Mouse (Mus musculus): ENCODE measurements around the gene Pdgfd. TPM values are rescaled to one million over a fixed set of nuclear protein-coding genes. Genes with fewer than 3 reads are reported as not detected.

Gene Pdgfd
- polyA plus RNA-seq, 1 experiment from 2014 or later = 2.3 TPM

- H3K4me2 ChIP-seq (ENCODE audit: low read depth, low read length, severe bottlenecking) = no peak overlapping the region
- no peak overlapping the region for H3K4me3 ChIP-seq (ENCODE audit: low read depth, low read length)
- H3K4me1 ChIP-seq (replicated peaks; ENCODE audit: control insufficient read depth, insufficient read depth, low read length) = no peaks in the 10 kb centered on the region
- H3K27me3 ChIP-seq (ENCODE audit: control insufficient read depth, insufficient read depth, low read length) = no peaks in the 10 kb centered on the region
- H3K27ac ChIP-seq (ENCODE audit: low read depth, low read length) = no peak overlapping the region
- H3K9ac ChIP-seq (ENCODE audit: low read length) = no peak overlapping the region
- ATAC-seq (replicated peaks; ENCODE audit: low FRiP score) (no peak), DNase-seq (ENCODE audit: low spot score) (no peak)
- H3K36me3 ChIP-seq (ENCODE audit: control insufficient read depth, insufficient read depth, low read length) = no peaks in the 10 kb centered on the region
- WGBS = 68% methylated on average over 1 of the region's 1 CpGs
- no peaks in the 10 kb centered on the region for H3K9me3 ChIP-seq (ENCODE audit: control insufficient read depth, low read length)
These were observed 185.0 kb downstream of the Pdgfd start for GRCm38 (mm10) chr9:6353257-6353960.

GRCm38 (mm10) chr9:6360795-6361194, 192.4 kb downstream of the Pdgfd start:
- Histone ChIP-seq H3K27ac (ENCODE audit: low read depth, low read length) (no peak overlapping the region), H3K9ac (ENCODE audit: low read length) (no peak overlapping the region), H3K9me3 (ENCODE audit: control insufficient read depth, low read length) (no peaks in the 10 kb centered on the region), H3K36me3 (ENCODE audit: control insufficient read depth, insufficient read depth, low read length) (no peaks in the 10 kb centered on the region), H3K4me2 (ENCODE audit: low read depth, low read length, severe bottlenecking) (no peak overlapping the region), H3K4me1 (replicated peaks; ENCODE audit: control insufficient read depth, insufficient read depth, low read length) (no peaks in the 10 kb centered on the region), H3K27me3 (ENCODE audit: control insufficient read depth, insufficient read depth, low read length) (no peaks in the 10 kb centered on the region), H3K4me3 (ENCODE audit: low read depth, low read length) (no peak overlapping the region)
- DNase-seq (ENCODE audit: low spot score) = no peak
- no peak for ATAC-seq (replicated peaks; ENCODE audit: low FRiP score)
- 84% methylated on average over 2 of the region's 2 CpGs for WGBS

GRCm38 (mm10) chr9:6366550-6366949, 198.2 kb downstream of the Pdgfd start:
- Histone ChIP-seq H3K9me3 (ENCODE audit: control insufficient read depth, low read length) (no peaks in the 10 kb centered on the region), H3K27me3 (ENCODE audit: control insufficient read depth, insufficient read depth, low read length) (no peaks in the 10 kb centered on the region), H3K4me2 (ENCODE audit: low read depth, low read length, severe bottlenecking) (no peak overlapping the region), H3K4me1 (replicated peaks; ENCODE audit: control insufficient read depth, insufficient read depth, low read length) (no peaks in the 10 kb centered on the region), H3K27ac (ENCODE audit: low read depth, low read length) (no peak overlapping the region), H3K9ac (ENCODE audit: low read length) (no peak overlapping the region), H3K4me3 (ENCODE audit: low read depth, low read length) (no peak overlapping the region), H3K36me3 (ENCODE audit: control insufficient read depth, insufficient read depth, low read length) (no peaks in the 10 kb centered on the region)
- DNase-seq (ENCODE audit: low spot score) = no peak
- WGBS = 84% methylated on average over 1 of the region's 1 CpGs
- no peak for ATAC-seq (replicated peaks; ENCODE audit: low FRiP score)

GRCm38 (mm10) chr9:6401764-6402163, 233.4 kb downstream of the Pdgfd start:
- H3K36me3 ChIP-seq (ENCODE audit: control insufficient read depth, insufficient read depth, low read length) = no peaks in the 10 kb centered on the region
- no peak for ATAC-seq (replicated peaks; ENCODE audit: low FRiP score)
- DNase-seq (ENCODE audit: low spot score) = no peak
- no peaks in the 10 kb centered on the region for H3K27me3 ChIP-seq (ENCODE audit: control insufficient read depth, insufficient read depth, low read length)
- no peak overlapping the region for H3K4me3 ChIP-seq (ENCODE audit: low read depth, low read length)
- 68% methylated on average over 1 of the region's 1 CpGs for WGBS
- H3K4me1 ChIP-seq (replicated peaks; ENCODE audit: control insufficient read depth, insufficient read depth, low read length) = no peaks in the 10 kb centered on the region
- no peaks in the 10 kb centered on the region for H3K9me3 ChIP-seq (ENCODE audit: control insufficient read depth, low read length)
- H3K27ac ChIP-seq (ENCODE audit: low read depth, low read length) = no peak overlapping the region
- no peak overlapping the region for H3K4me2 ChIP-seq (ENCODE audit: low read depth, low read length, severe bottlenecking)
- no peak overlapping the region for H3K9ac ChIP-seq (ENCODE audit: low read length)

GRCm38 (mm10) chr9:6406535-6406934, 238.2 kb downstream of the Pdgfd start:
- H3K4me2 ChIP-seq (ENCODE audit: low read depth, low read length, severe bottlenecking) = no peak overlapping the region
- H3K36me3 ChIP-seq (ENCODE audit: control insufficient read depth, insufficient read depth, low read length) = no peaks in the 10 kb centered on the region
- WGBS = 79% methylated on average over 3 of the region's 3 CpGs
- DNase-seq (ENCODE audit: low spot score) (no peak), ATAC-seq (replicated peaks; ENCODE audit: low FRiP score) (no peak)
- no peak overlapping the region for H3K4me3 ChIP-seq (ENCODE audit: low read depth, low read length)
- H3K27me3 ChIP-seq (ENCODE audit: control insufficient read depth, insufficient read depth, low read length) = no peaks in the 10 kb centered on the region
- H3K9me3 ChIP-seq (ENCODE audit: control insufficient read depth, low read length) = no peaks in the 10 kb centered on the region
- H3K27ac ChIP-seq (ENCODE audit: low read depth, low read length) = no peak overlapping the region
- H3K9ac ChIP-seq (ENCODE audit: low read length) = no peak overlapping the region
- no peaks in the 10 kb centered on the region for H3K4me1 ChIP-seq (replicated peaks; ENCODE audit: control insufficient read depth, insufficient read depth, low read length)

- 54% methylated on average over 4 of the region's 4 CpGs for WGBS
- no peak for DNase-seq (ENCODE audit: low spot score)
- no peak; the same call in 1 of the 2 replicates for ATAC-seq (replicated peaks; ENCODE audit: low FRiP score)
These were observed 239.6 kb downstream of the Pdgfd start for GRCm38 (mm10) chr9:6407972-6408371.

GRCm38 (mm10) chr9:6424606-6425005, 256.2 kb downstream of the Pdgfd start:
- DNase-seq (ENCODE audit: low spot score) (no peak), ATAC-seq (replicated peaks; ENCODE audit: low FRiP score) (no peak)
- no peaks in the 10 kb centered on the region for H3K9me3 ChIP-seq (ENCODE audit: control insufficient read depth, low read length)
- no peaks in the 10 kb centered on the region for H3K4me1 ChIP-seq (replicated peaks; ENCODE audit: control insufficient read depth, insufficient read depth, low read length)
- H3K36me3 ChIP-seq (ENCODE audit: control insufficient read depth, insufficient read depth, low read length) = no peaks in the 10 kb centered on the region
- H3K9ac ChIP-seq (ENCODE audit: low read length) = no peak overlapping the region
- H3K4me3 ChIP-seq (ENCODE audit: low read depth, low read length) = no peak overlapping the region
- no peak overlapping the region for H3K4me2 ChIP-seq (ENCODE audit: low read depth, low read length, severe bottlenecking)
- H3K27ac ChIP-seq (ENCODE audit: low read depth, low read length) = no peak overlapping the region
- no peaks in the 10 kb centered on the region for H3K27me3 ChIP-seq (ENCODE audit: control insufficient read depth, insufficient read depth, low read length)

More at GRCm38 (mm10) chr9:6407972-6408371, 239.6 kb downstream of the Pdgfd start:
- H3K4me2 ChIP-seq (ENCODE audit: low read depth, low read length, severe bottlenecking) = no peak overlapping the region
- H3K36me3 ChIP-seq (ENCODE audit: control insufficient read depth, insufficient read depth, low read length) = no peaks in the 10 kb centered on the region
- no peak overlapping the region for H3K27ac ChIP-seq (ENCODE audit: low read depth, low read length)
- H3K9me3 ChIP-seq (ENCODE audit: control insufficient read depth, low read length) = no peaks in the 10 kb centered on the region
- H3K4me3 ChIP-seq (ENCODE audit: low read depth, low read length) = no peak overlapping the region
- no peak overlapping the region for H3K9ac ChIP-seq (ENCODE audit: low read length)
- H3K27me3 ChIP-seq (ENCODE audit: control insufficient read depth, insufficient read depth, low read length) = no peaks in the 10 kb centered on the region
- H3K4me1 ChIP-seq (replicated peaks; ENCODE audit: control insufficient read depth, insufficient read depth, low read length) = no peaks in the 10 kb centered on the region

Other genes with a start within 250 kb of the Pdgfd start
- gene Ddi1, start 101.3 kb downstream of the Pdgfd start, polyA plus RNA-seq (2014; fragmentation: Nextera tagmentation; extraction: Ambion mirVana) = 0.08 and 0.09 TPM in 2 replicates